Mouse (Mus musculus): ENCODE data around the gene Clec14a. TPM values are rescaled to one million over a fixed set of nuclear protein-coding genes. Genes with fewer than 3 reads are reported as not detected.
"Not testable (repeated sequence)": the region's sequence is repeated elsewhere in the genome, so short reads cannot be mapped to it uniquely, and the experiment has no call there.

Gene Clec14a
- 7.4 and 7.7 TPM in 2 replicates for polyA plus RNA-seq (2016; fragmentation: Nextera tagmentation; extraction: Ambion mirVana)

DNA sequence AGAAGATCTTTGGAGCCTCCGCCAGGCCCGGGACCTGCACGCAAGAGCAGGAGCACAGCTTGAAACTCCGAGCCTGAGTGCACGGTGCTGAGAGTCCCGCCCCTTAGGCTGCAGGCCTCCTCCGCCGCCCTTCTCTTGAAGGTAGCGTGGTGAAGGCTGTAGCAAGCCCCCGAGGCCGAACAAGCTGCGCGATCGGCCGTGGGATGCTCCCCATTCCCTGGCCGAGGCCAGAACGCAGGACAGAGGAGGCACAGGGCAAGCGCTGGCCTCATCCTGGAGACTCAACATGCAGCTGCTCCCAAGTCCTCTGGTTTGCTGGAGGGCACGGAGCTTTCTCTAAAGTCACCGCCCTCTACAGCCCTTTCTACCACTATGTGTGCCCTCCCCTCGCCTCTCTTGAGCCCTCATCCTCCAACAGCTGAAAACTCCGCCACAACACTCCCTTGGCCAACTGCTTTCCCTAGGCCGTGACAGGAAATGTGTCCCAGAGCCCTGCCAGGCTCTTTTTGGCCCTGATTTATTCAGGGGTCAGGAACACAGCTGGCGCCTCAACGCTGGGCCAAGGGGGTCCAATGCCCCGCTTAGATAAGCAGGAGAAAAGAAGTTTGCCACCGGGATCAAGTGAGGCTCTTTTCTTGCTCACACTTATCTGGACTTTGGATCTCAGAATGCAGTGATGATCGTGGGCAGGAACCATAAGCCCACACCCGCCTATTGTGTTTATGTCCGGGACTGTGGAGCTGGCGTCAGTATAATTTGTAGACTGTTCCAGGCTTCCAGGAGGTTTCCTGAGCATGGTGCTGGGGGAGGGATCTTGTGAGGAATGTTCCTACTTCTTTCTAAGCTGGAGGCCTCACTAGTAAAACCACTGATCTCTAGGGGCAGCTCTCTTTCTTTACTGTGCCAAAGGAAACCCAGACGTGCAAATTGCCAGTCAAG is at the start of gene Clec14a:
Clec14a (minus strand) TSS at position 728 of the 939 bp plus-strand sequence.
- Histone ChIP-seq H3K27ac (peak within 1 kb of the TSS; percentile 88), H3K4me3 (peak within 1 kb of the TSS; percentile 62), H3K27me3 (ENCODE audit: insufficient read depth, poor library complexity, severe bottlenecking) (peaks cover 10% of the 10 kb centered on the region), H3K4me1 (peaks cover 15% of the 10 kb centered on the region; the same call in 1 of the 2 replicates), H3K36me3 (no peaks in the 10 kb centered on the region), H3K9me3 (no peaks in the 10 kb centered on the region)
- WGBS: 7% methylated on average over 32 of the region's 32 CpGs
- DNase-seq (ENCODE audit: low spot score): peak; percentile 78

DNA sequence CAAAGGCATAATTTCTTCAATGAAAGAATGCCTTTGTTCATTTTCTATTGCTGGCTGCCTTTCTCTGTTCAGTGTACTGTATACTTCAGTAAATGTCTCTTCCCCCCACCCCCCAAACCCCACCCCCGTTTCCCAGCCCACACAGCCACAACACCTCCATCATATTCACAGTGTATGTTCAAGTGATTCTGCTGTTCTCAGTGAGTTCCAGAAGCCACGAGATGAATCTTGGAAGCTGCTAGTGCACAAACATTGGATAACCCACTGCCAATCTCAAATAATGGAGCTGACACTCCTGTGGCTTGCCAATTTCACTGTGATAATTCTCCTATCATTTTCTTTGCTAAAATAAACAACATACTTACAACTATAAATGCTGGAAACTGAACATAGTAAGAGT is 38.7 kb upstream of the Clec14a start:
- H3K9me3 ChIP-seq: no peaks in the 10 kb centered on the region
- WGBS: 65% methylated on average over 2 of the region's 2 CpGs
- H3K36me3 ChIP-seq: no peaks in the 10 kb centered on the region
- DNase-seq (ENCODE audit: low spot score): no peak
- H3K27ac ChIP-seq: no peak overlapping the region
- H3K4me3 ChIP-seq: no peak overlapping the region
- no peaks in the 10 kb centered on the region for H3K27me3 ChIP-seq (ENCODE audit: insufficient read depth, poor library complexity, severe bottlenecking)
- H3K4me1 ChIP-seq: no peaks in the 10 kb centered on the region

DNA sequence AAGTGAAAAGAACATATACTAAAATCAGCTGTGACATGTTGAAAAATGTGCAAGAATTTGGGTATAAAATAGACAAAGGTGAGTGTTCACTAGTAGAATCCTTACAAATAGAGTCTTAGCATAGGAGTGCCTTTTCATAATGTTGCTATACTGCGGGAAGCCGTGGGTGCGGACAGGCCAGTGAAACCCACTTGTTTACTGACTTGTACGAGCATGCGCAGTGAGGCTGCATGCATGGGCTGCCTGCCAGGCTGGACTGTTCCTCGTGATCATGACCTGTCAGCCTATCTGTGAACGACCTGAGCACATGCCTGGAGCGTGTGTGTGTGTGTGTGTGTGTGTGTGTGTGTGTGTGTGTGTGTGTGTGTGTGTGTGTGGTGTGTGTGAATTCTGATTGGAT is 37.3 kb upstream of the Clec14a start:
- not testable (repeated sequence) for DNase-seq (ENCODE audit: low spot score); H3K36me3 ChIP-seq; H3K9me3 ChIP-seq; H3K4me3 ChIP-seq; H3K4me1 ChIP-seq; H3K27me3 ChIP-seq (ENCODE audit: insufficient read depth, poor library complexity, severe bottlenecking); H3K27ac ChIP-seq
- 70% methylated on average over 8 of the region's 8 CpGs for WGBS

DNA sequence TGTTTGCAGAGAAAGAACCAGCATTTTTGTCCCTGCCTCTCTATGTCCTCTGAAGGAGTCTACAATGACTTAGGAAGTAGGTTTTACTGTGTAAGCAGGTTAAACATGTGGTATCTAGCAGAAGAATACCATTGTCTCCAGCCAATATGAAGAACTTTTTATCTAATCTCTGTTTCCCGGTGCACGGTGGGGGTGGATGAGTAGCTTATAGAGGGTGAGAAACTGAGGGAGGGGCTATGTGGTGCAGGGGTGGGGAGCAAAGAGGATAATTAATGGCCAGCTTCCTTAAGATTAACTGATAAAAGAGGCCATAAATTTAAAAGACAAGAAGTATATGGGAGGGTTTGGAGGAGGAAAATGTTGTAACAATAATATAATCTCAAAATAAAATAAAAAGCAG is 36.5 kb upstream of the Clec14a start:
- 15% methylated on average over 2 of the region's 2 CpGs for WGBS
- no peak overlapping the region for H3K27ac ChIP-seq
- no peaks in the 10 kb centered on the region for H3K27me3 ChIP-seq (ENCODE audit: insufficient read depth, poor library complexity, severe bottlenecking)
- no peak for DNase-seq (ENCODE audit: low spot score)
- H3K4me3 ChIP-seq: no peak overlapping the region
- no peaks in the 10 kb centered on the region for H3K4me1 ChIP-seq
- no peaks in the 10 kb centered on the region for H3K9me3 ChIP-seq
- H3K36me3 ChIP-seq: no peaks in the 10 kb centered on the region

DNA sequence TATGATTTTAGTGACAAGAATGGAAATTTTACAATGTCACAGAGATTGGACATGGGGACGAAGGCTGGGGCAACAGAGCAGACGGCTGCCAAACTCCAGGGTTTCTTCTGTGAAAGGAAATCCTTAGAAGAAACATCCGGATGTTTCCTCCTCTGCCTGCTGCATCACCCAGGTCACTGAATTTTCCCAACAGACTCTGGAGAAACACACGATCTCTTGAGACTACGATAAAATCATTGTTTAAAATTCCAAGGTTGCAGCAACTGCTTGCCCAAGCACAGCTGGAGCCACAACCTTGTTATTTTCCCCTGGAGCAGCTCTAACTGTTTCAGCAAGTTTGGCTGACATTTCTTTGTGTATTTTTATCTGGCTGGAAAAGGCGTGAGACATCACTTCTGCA is 27.9 kb upstream of the Clec14a start:
- no peaks in the 10 kb centered on the region for H3K27me3 ChIP-seq (ENCODE audit: insufficient read depth, poor library complexity, severe bottlenecking)
- 60% methylated on average over 6 of the region's 6 CpGs for WGBS
- H3K27ac ChIP-seq: no peak overlapping the region
- no peaks in the 10 kb centered on the region for H3K36me3 ChIP-seq
- no peak overlapping the region for H3K4me3 ChIP-seq
- H3K4me1 ChIP-seq: no peaks in the 10 kb centered on the region
- DNase-seq (ENCODE audit: low spot score): no peak
- H3K9me3 ChIP-seq: no peaks in the 10 kb centered on the region

DNA sequence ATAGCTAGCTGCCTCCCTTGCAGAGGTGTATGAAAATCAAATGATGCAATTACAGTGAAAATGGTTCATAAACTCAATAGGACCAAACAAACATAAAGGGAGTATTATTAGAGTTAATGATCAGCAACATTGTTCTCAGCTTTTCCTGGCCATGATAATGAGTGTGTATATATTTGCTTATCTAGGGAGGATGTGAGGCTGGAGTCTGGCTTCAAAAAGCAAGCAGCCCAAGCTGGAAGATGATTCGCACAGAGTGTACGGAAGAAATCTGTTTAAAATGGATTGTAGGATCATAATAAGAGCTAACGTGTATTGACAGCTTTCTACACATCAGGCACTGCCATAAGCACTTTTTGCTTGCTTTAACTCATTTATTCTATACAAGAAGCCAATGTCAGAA is 16.8 kb upstream of the Clec14a start:
- no peaks in the 10 kb centered on the region for H3K27me3 ChIP-seq (ENCODE audit: insufficient read depth, poor library complexity, severe bottlenecking)
- no peak overlapping the region for H3K27ac ChIP-seq
- 66% methylated on average over 3 of the region's 3 CpGs for WGBS
- H3K36me3 ChIP-seq: no peaks in the 10 kb centered on the region
- no peak for DNase-seq (ENCODE audit: low spot score)
- H3K4me1 ChIP-seq: no peaks in the 10 kb centered on the region
- no peaks in the 10 kb centered on the region for H3K9me3 ChIP-seq
- no peak overlapping the region for H3K4me3 ChIP-seq

DNA sequence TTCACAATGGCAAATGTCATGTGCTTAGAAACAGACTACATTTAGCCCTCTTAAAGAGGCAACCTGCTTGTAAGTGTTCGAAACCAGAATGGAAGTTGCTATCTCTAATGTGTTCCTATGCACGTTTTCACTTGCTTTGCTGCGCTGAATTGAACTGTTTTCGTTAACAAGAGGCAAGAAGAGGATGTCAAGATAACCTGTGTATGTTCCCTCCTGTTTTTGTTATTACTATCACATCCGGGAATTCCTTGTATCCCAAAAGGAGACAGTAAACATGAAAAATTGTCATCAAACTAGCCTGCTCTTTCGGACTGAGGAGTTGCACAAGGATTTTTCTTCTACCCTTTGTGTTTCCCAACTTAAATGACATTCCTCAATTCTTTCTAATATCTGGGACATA is 1.4 kb upstream of the Clec14a start:
- DNase-seq (ENCODE audit: low spot score): no peak
- Histone ChIP-seq H3K4me1 (peaks cover 15% of the 10 kb centered on the region; the same call in 1 of the 2 replicates), H3K27me3 (ENCODE audit: insufficient read depth, poor library complexity, severe bottlenecking) (peaks cover 10% of the 10 kb centered on the region), H3K9me3 (no peaks in the 10 kb centered on the region), H3K4me3 (no peak overlapping the region), H3K36me3 (no peaks in the 10 kb centered on the region), H3K27ac (no peak overlapping the region)
- 59% methylated on average over 6 of the region's 6 CpGs for WGBS

DNA sequence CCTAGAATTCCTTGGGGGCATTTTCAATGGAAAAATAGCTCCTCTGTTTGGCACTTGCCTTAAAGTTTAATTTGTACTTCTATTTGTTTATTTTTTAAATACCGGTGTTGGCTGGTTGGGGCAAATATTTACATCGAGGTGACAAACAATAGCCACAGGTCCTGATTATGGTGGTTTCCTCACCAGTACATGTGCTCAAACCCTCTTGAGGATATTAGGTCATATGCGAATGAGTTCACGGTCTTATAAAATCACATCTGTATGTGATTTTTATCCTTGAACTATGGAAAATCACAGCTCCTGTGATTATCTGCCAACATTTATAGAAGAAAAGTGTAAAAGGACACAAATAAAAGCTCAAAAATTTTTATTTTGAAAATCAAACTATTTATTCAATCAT is 415 bp upstream of the Clec14a start:
- H3K27me3 ChIP-seq (ENCODE audit: insufficient read depth, poor library complexity, severe bottlenecking): peaks cover 10% of the 10 kb centered on the region
- no peak for DNase-seq (ENCODE audit: low spot score)
- H3K4me3 ChIP-seq: no peak overlapping the region
- no peaks in the 10 kb centered on the region for H3K36me3 ChIP-seq
- WGBS: 63% methylated on average over 4 of the region's 4 CpGs
- no peak overlapping the region; the same call in 1 of the 2 replicates for H3K27ac ChIP-seq
- peaks cover 15% of the 10 kb centered on the region; the same call in 1 of the 2 replicates for H3K4me1 ChIP-seq
- H3K9me3 ChIP-seq: no peaks in the 10 kb centered on the region

DNA sequence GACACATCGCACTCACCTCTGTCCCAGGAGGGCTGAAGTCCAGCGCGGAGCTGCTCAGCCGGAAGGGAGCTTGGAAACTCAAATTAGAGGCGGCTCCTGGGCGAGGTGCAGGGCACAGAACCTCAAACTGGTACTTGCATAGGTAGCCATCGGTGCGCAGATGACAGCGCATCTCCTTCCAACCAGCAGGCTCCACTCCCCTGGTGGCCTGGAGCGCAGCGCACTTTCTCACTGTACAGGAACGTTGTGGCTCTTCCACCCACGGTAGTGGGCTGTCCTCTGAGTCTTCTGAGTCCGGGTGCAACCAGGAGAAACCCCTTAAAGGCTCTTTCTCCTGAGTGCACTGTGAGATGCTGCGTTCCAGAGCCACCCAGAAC is 916 bp downstream of the Clec14a start:
- Histone ChIP-seq H3K9me3 (no peaks in the 10 kb centered on the region), H3K4me1 (peaks cover 15% of the 10 kb centered on the region; the same call in 1 of the 2 replicates), H3K27ac (peak overlapping the region; percentile 88), H3K27me3 (ENCODE audit: insufficient read depth, poor library complexity, severe bottlenecking) (peaks cover 10% of the 10 kb centered on the region), H3K36me3 (no peaks in the 10 kb centered on the region), H3K4me3 (peak overlapping the region; percentile 62)
- DNase-seq (ENCODE audit: low spot score): peak; percentile 80
- WGBS: 6% methylated on average over 15 of the region's 15 CpGs

DNA sequence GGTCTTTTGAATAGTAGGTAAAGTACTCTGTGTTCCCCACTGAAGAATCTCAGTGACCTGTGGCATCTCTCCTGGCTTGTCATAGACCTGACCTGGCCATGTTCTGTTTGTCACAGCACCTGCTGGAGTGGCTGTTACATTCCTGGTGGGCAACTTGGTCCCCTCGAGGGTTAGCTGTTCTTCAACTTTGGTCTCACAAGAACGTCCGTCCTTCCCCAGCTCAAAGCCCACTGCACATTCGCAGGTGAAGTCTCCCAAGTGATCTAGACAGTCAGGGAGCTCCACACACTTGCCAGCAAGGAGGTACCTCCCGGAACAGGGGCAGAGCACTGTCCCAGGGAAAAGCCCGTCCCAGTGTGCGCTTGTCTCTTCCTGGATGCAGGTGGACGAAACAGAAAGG is 1.3 kb downstream of the Clec14a start:
- peaks cover 15% of the 10 kb centered on the region; the same call in 1 of the 2 replicates for H3K4me1 ChIP-seq
- peaks cover 10% of the 10 kb centered on the region for H3K27me3 ChIP-seq (ENCODE audit: insufficient read depth, poor library complexity, severe bottlenecking)
- peak overlapping the region; percentile 62 for H3K4me3 ChIP-seq
- 26% methylated on average over 8 of the region's 8 CpGs for WGBS
- no peaks in the 10 kb centered on the region for H3K36me3 ChIP-seq
- peak overlapping the region; percentile 88; the same call in 1 of the 2 replicates for H3K27ac ChIP-seq
- DNase-seq (ENCODE audit: low spot score): no peak
- H3K9me3 ChIP-seq: no peaks in the 10 kb centered on the region

DNA sequence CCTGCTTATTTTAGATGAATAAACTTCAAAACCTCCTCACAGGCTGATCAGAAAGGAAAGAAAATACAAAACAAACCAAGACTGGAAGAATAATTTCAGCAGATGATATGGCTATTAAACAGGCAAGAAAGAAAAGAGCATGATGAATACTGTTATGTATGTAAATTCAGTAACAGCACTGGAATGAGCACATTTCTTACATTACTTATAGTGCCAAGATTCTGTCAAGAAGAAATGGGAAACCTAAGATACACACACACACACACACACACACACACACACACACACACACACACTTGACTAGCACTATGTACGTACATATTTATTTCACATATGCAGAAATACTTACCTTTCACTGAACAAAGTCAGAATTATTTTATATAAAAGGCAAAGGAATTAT is 17.2 kb downstream of the Clec14a start:
- Histone ChIP-seq H3K27me3 (ENCODE audit: insufficient read depth, poor library complexity, severe bottlenecking) (no peaks in the 10 kb centered on the region), H3K27ac (no peak overlapping the region), H3K36me3 (no peaks in the 10 kb centered on the region), H3K9me3 (no peaks in the 10 kb centered on the region), H3K4me1 (no peaks in the 10 kb centered on the region), H3K4me3 (no peak overlapping the region)
- WGBS: 85% methylated on average over 1 of the region's 1 CpGs
- no peak for DNase-seq (ENCODE audit: low spot score)

DNA sequence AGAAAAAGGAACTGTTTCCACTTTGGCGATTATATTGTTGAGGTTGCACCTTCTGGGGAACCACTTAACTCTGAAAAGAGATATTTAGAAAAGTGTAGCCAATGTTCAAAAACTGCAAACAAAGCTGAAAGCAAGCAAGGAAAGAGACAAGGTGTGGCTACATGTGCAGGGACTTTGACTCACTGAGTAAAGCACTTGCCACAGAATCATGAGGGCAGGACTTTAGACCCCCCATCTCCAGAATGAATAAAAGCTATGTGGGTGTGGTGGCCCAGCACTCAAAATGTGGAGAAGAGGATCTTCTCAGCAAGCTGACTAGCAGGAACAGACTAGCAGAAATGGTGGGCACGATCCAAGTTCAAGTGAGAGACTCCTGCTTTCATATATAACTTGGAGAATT is 36.6 kb downstream of the Clec14a start:
- H3K27ac ChIP-seq: no peak overlapping the region
- no peaks in the 10 kb centered on the region for H3K36me3 ChIP-seq
- 79% methylated on average over 2 of the region's 2 CpGs for WGBS
- no peaks in the 10 kb centered on the region for H3K9me3 ChIP-seq
- no peaks in the 10 kb centered on the region for H3K4me1 ChIP-seq
- no peak overlapping the region for H3K4me3 ChIP-seq
- no peaks in the 10 kb centered on the region for H3K27me3 ChIP-seq (ENCODE audit: insufficient read depth, poor library complexity, severe bottlenecking)
- DNase-seq (ENCODE audit: low spot score): no peak

DNA sequence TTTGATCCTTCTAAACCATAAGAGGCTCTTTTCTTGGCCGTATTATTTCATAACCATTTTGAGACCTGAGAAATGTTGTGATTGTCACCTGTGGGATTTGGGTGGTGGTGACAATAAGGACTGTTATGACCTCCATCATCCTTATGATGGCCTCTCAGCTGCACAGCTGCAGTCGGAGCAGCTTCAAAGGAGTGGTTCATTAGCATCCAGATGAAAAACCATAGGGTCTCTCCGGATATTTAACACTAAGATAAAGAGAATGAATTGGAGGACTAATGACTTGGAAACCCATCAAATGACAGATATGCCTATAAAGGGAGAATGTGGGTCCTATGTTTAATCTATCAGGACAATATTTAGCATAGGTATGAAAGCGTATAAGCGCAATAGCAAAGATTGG is 43.4 kb downstream of the Clec14a start:
- Histone ChIP-seq H3K27me3 (ENCODE audit: insufficient read depth, poor library complexity, severe bottlenecking) (no peaks in the 10 kb centered on the region), H3K27ac (no peak overlapping the region), H3K36me3 (no peaks in the 10 kb centered on the region), H3K4me1 (no peaks in the 10 kb centered on the region), H3K9me3 (no peaks in the 10 kb centered on the region), H3K4me3 (no peak overlapping the region)
- 74% methylated on average over 5 of the region's 5 CpGs for WGBS
- DNase-seq (ENCODE audit: low spot score): no peak

All from heart, embryonic 10.5 days (tissue).